19 mouse cellular contexts compared by ENCODE assay signal in genomic region chr7:16125829-16126228, GRCm38 (mm10). TPM values are rescaled to one million over a fixed set of nuclear protein-coding genes. Genes with fewer than 3 reads are reported as not detected.
"Had no signal": no experiment of that assay in that cellular context is flagged by ENCODE, and none has a peak within 500 bp of the region (broad histone marks: within the 10 kb centered on the region; RNA-seq: fewer than 3 reads in every experiment).

No protein-coding gene starts in this region.

- H3K4me3 ChIP-seq: intestine, embryonic 15.5 days; limb, embryonic 12.5 days; limb, embryonic 15.5 days; liver, embryonic 13.5 days; midbrain, embryonic 12.5 days; midbrain, embryonic 15.5 days; neural tube, embryonic 12.5 days; neural tube, embryonic 15.5 days had no signal

- H3K36me3 ChIP-seq: liver, embryonic 13.5 days had no signal

- H3K27ac ChIP-seq: intestine, embryonic 15.5 days; kidney, postnatal 0 days; limb, embryonic 12.5 days; limb, embryonic 15.5 days; liver, embryonic 13.5 days; macrophage; midbrain, embryonic 12.5 days; midbrain, embryonic 15.5 days; neural tube, embryonic 12.5 days; neural tube, embryonic 15.5 days had no signal

- DNase-seq: kidney, adult 2 months; kidney, postnatal 25 days; left cerebral cortex, postnatal 4 days; liver, embryonic 13.5 days; lung, adult 18-20 months; lung, postnatal 14 days; right cerebral cortex, adult 18-20 months; right cerebral cortex, postnatal 14 days; right cerebral cortex, postnatal 4 days; thymus, postnatal 25 days had no signal

- H3K9me3 ChIP-seq: intestine, embryonic 15.5 days; limb, embryonic 12.5 days; limb, embryonic 15.5 days; liver, embryonic 13.5 days; midbrain, embryonic 12.5 days; midbrain, embryonic 15.5 days; neural tube, embryonic 12.5 days; neural tube, embryonic 15.5 days had no signal

- ATAC-seq: intestine, embryonic 15.5 days; midbrain, embryonic 15.5 days had no signal

- H3K27me3 ChIP-seq: intestine, embryonic 15.5 days; limb, embryonic 15.5 days; midbrain, embryonic 12.5 days; midbrain, embryonic 15.5 days; neural tube, embryonic 12.5 days; neural tube, embryonic 15.5 days had no signal

- H3K9ac ChIP-seq: intestine, embryonic 15.5 days; limb, embryonic 12.5 days; limb, embryonic 15.5 days; liver, embryonic 13.5 days; midbrain, embryonic 12.5 days; midbrain, embryonic 15.5 days; neural tube, embryonic 12.5 days; neural tube, embryonic 15.5 days had no signal

- H3K4me2 ChIP-seq: intestine, embryonic 15.5 days; limb, embryonic 12.5 days; limb, embryonic 15.5 days; liver, embryonic 13.5 days; midbrain, embryonic 12.5 days; midbrain, embryonic 15.5 days; neural tube, embryonic 12.5 days; neural tube, embryonic 15.5 days had no signal

RNA-seq across cellular contexts. Expression of gene Slc8a2, which starts 3.8 kb away (rescaled TPM):
- polyA plus RNA-seq: liver, embryonic 13.5 days; macrophage had no signal
